Mouse (Mus musculus) midbrain, embryonic 11.5 days (tissue): ENCODE measurements at regions not wholly inside any gene's neighbourhood (a gene's known extent, or its start where the extent isn't known, plus 50 kb on each side); places are given as distances from the start of the nearest gene placed in this dataset.

Experiments used
- ATAC-seq: fragments of 200-750 bp; cut with Nextera tagmentation; 2 replicates; pipeline ENCODE4 v1.8.0; 2017; ENCODE audit warnings: moderate TSS enrichment, moderate library complexity; ENCODE audit not compliant: low FRiP score
- DNase-seq: peaks from one replicate; pipeline ENCODE4 v3.0.0; 2015; ENCODE audit warnings: low spot score; ENCODE audit errors: missing footprints
- H3K27ac ChIP-seq: fragments of 300-500 bp; sonication (generic); 2 replicates; pipeline ENCODE4 v1.5.1; 2014; ENCODE audit warnings: low read depth, low read length
- H3K27me3 ChIP-seq: fragments of 300-500 bp; sonication (generic); 2 replicates; pipeline ENCODE4 v1.6.1; 2014; ENCODE audit warnings: mild to moderate bottlenecking, low read length, moderate library complexity, mixed read lengths; ENCODE audit not compliant: control insufficient read depth, insufficient read depth
- H3K36me3 ChIP-seq: fragments of 300-500 bp; sonication (generic); 2 replicates; pipeline ENCODE4 v1.6.1; 2014; ENCODE audit warnings: mild to moderate bottlenecking, low read length, moderate library complexity, mixed read lengths; ENCODE audit not compliant: control insufficient read depth, insufficient read depth
- H3K4me1 ChIP-seq: fragments of 300-500 bp; sonication (generic); 2 replicates; pipeline ENCODE4 v1.6.1; 2014; ENCODE audit warnings: low read length; ENCODE audit not compliant: control insufficient read depth, insufficient read depth
- H3K4me2 ChIP-seq: fragments of 300-500 bp; sonication (generic); 2 replicates; pipeline ENCODE4 v1.6.1; 2014; ENCODE audit warnings: mild to moderate bottlenecking, moderate library complexity
- H3K4me3 ChIP-seq: fragments of 300-500 bp; sonication (generic); 2 replicates; pipeline ENCODE4 v1.5.1; 2014; ENCODE audit warnings: low read depth, low read length
- H3K9ac ChIP-seq: fragments of 300-500 bp; sonication (generic); 2 replicates; pipeline ENCODE4 v1.6.1; 2014; ENCODE audit warnings: low read length
- H3K9me3 ChIP-seq: fragments of 300-500 bp; sonication (generic); 2 replicates; pipeline ENCODE4 v1.6.1; 2016; ENCODE audit warnings: low read length; ENCODE audit not compliant: control insufficient read depth
- WGBS: fragments of 180-500 bp; shearing (Covaris S2); extraction: QIAGEN DNeasy Blood & Tissue Kit; methylation state at CpG from one replicate; pipeline ENCODE4 v1.1.7; 2014; 5-methylcytosine and 5-hydroxymethylcytosine counted together

GRCm38 (mm10) chr9:23068101-23068791 is 154.6 kb upstream of the Bmper start:
- no peak overlapping the region for H3K27ac ChIP-seq
- no peak overlapping the region for H3K4me3 ChIP-seq
- H3K4me1 ChIP-seq: no peaks in the 10 kb centered on the region
- no peak overlapping the region for H3K9ac ChIP-seq
- WGBS: 70% methylated on average over 6 of the region's 6 CpGs
- DNase-seq (peak; percentile 41), ATAC-seq (peak; percentile 5; the same call in 1 of the 2 replicates)
- no peak overlapping the region for H3K4me2 ChIP-seq
- no peaks in the 10 kb centered on the region for H3K36me3 ChIP-seq
- no peaks in the 10 kb centered on the region for H3K9me3 ChIP-seq
- no peaks in the 10 kb centered on the region for H3K27me3 ChIP-seq

- Histone ChIP-seq H3K4me1 (no peaks in the 10 kb centered on the region), H3K4me2 (no peak overlapping the region), H3K4me3 (no peak overlapping the region), H3K27ac (no peak overlapping the region), H3K27me3 (no peaks in the 10 kb centered on the region), H3K9ac (no peak overlapping the region), H3K36me3 (no peaks in the 10 kb centered on the region), H3K9me3 (no peaks in the 10 kb centered on the region)
- ATAC-seq (no peak), DNase-seq (no peak)
- WGBS: 58% methylated on average over 7 of the region's 7 CpGs
Observed at GRCm38 (mm10) chr9:23069161-23069560, 153.7 kb upstream of the Bmper start.

- Histone ChIP-seq H3K27ac (no peak overlapping the region), H3K27me3 (no peaks in the 10 kb centered on the region), H3K4me1 (no peaks in the 10 kb centered on the region), H3K9me3 (no peaks in the 10 kb centered on the region), H3K4me3 (no peak overlapping the region), H3K4me2 (no peak overlapping the region), H3K9ac (no peak overlapping the region), H3K36me3 (no peaks in the 10 kb centered on the region)
- WGBS: 67% methylated on average over 2 of the region's 2 CpGs
- ATAC-seq: no peak
- peak; percentile 81 for DNase-seq
Observed at GRCm38 (mm10) chr9:23071006-23071405, 151.9 kb upstream of the Bmper start.

GRCm38 (mm10) chr9:23072741-23073140 is 150.1 kb upstream of the Bmper start:
- Histone ChIP-seq H3K9ac (no peak overlapping the region), H3K9me3 (no peaks in the 10 kb centered on the region), H3K27ac (no peak overlapping the region), H3K4me3 (no peak overlapping the region), H3K4me1 (no peaks in the 10 kb centered on the region), H3K27me3 (no peaks in the 10 kb centered on the region), H3K36me3 (no peaks in the 10 kb centered on the region), H3K4me2 (no peak overlapping the region)
- 87% methylated on average over 8 of the region's 8 CpGs for WGBS
- no peak for ATAC-seq
- peak; percentile 10 for DNase-seq

GRCm38 (mm10) chr9:23083562-23083961 is 139.3 kb upstream of the Bmper start:
- 26% methylated on average over 17 of the region's 17 CpGs for WGBS
- Histone ChIP-seq H3K9ac (peak overlapping the region; percentile 42), H3K27ac (peak overlapping the region; percentile 17), H3K9me3 (no peaks in the 10 kb centered on the region), H3K4me3 (no peak overlapping the region), H3K36me3 (no peaks in the 10 kb centered on the region), H3K4me1 (peaks cover 8% of the 10 kb centered on the region), H3K27me3 (no peaks in the 10 kb centered on the region), H3K4me2 (no peak overlapping the region; the same call in 1 of the 2 replicates)
- ATAC-seq: peak; percentile 93
- peak; percentile 97 for DNase-seq

GRCm38 (mm10) chr9:23089339-23089738 is 133.5 kb upstream of the Bmper start:
- Histone ChIP-seq H3K27me3 (no peaks in the 10 kb centered on the region), H3K4me3 (no peak overlapping the region), H3K9me3 (no peaks in the 10 kb centered on the region), H3K27ac (no peak overlapping the region), H3K4me1 (no peaks in the 10 kb centered on the region), H3K9ac (no peak overlapping the region), H3K36me3 (no peaks in the 10 kb centered on the region), H3K4me2 (no peak overlapping the region)
- no peak for DNase-seq
- no peak for ATAC-seq
- 86% methylated on average over 2 of the region's 2 CpGs for WGBS

- Histone ChIP-seq H3K9ac (no peak overlapping the region), H3K4me2 (no peak overlapping the region), H3K27me3 (no peaks in the 10 kb centered on the region), H3K36me3 (no peaks in the 10 kb centered on the region), H3K9me3 (no peaks in the 10 kb centered on the region), H3K4me1 (no peaks in the 10 kb centered on the region), H3K4me3 (no peak overlapping the region), H3K27ac (no peak overlapping the region)
- WGBS: 86% methylated on average over 11 of the region's 11 CpGs
- no peak for DNase-seq
- ATAC-seq: no peak
Observed at GRCm38 (mm10) chr9:23097134-23097789, 125.6 kb upstream of the Bmper start.

- H3K4me3 ChIP-seq: no peak overlapping the region
- no peak overlapping the region for H3K27ac ChIP-seq
- no peaks in the 10 kb centered on the region for H3K9me3 ChIP-seq
- no peaks in the 10 kb centered on the region for H3K36me3 ChIP-seq
- ATAC-seq: no peak
- no peak overlapping the region for H3K4me2 ChIP-seq
- DNase-seq: no peak
- no peaks in the 10 kb centered on the region for H3K27me3 ChIP-seq
- H3K9ac ChIP-seq: no peak overlapping the region
- no peaks in the 10 kb centered on the region for H3K4me1 ChIP-seq
Observed at GRCm38 (mm10) chr9:23101584-23101983, 121.3 kb upstream of the Bmper start.

GRCm38 (mm10) chr9:23101990-23102796 is 120.7 kb upstream of the Bmper start:
- no peak overlapping the region for H3K4me2 ChIP-seq
- H3K9ac ChIP-seq: no peak overlapping the region
- H3K36me3 ChIP-seq: no peaks in the 10 kb centered on the region
- ATAC-seq (no peak), DNase-seq (no peak)
- H3K27me3 ChIP-seq: no peaks in the 10 kb centered on the region
- no peaks in the 10 kb centered on the region for H3K9me3 ChIP-seq
- no peak overlapping the region for H3K4me3 ChIP-seq
- 86% methylated on average over 9 of the region's 9 CpGs for WGBS
- H3K27ac ChIP-seq: no peak overlapping the region
- no peaks in the 10 kb centered on the region for H3K4me1 ChIP-seq
